Mouse (Mus musculus): ENCODE measurements around the gene A630095E13Rik. TPM values are rescaled to one million over a fixed set of nuclear protein-coding genes. Genes with fewer than 3 reads are reported as not detected.
"Not testable (repeated sequence)": the region's sequence is repeated elsewhere in the genome, so short reads cannot be mapped to it uniquely, and the experiment has no call there.

The A630095E13Rik gene
- polyA plus RNA-seq (2014; fragmentation: Nextera tagmentation; extraction: Ambion mirVana): not detected in 2 replicates

DNA sequence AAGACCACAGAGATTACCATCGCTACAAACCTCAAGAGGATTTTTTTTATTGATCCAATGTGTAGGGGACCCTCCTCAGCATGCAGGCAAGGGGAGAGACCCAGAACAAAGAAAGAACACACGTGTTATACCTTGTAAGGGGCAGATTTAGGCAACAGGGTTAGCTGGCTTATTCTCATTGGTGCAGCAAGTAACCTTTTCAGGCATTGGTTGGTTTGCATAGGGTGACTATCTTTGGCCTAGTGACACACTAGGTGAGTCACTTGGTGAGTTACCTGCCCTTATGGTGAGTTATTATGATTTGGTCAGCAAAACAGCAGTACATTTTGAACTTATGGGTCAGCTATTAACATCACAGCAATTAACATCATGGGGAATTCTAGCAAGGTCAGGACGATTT is at the start of gene A630095E13Rik:
TSS of gene A630095E13Rik (minus strand) at position 101 of the 400 bp plus-strand sequence.
- not testable (repeated sequence) for H3K4me2 ChIP-seq (ENCODE audit: low read depth, low read length); H3K36me3 ChIP-seq (ENCODE audit: control insufficient read depth, insufficient read depth, low read length); H3K9me3 ChIP-seq (ENCODE audit: control insufficient read depth, low read length); ATAC-seq (ENCODE audit: low read depth); DNase-seq (ENCODE audit: low spot score); H3K9ac ChIP-seq (ENCODE audit: low read depth, low read length); H3K27me3 ChIP-seq (replicated peaks; ENCODE audit: control insufficient read depth, insufficient read depth, low read length); H3K4me3 ChIP-seq (ENCODE audit: low read depth, low read length); H3K4me1 ChIP-seq (ENCODE audit: control insufficient read depth, insufficient read depth, low read length); H3K27ac ChIP-seq (replicated peaks; ENCODE audit: low read depth, low read length)
- WGBS: 57% methylated on average over 3 of the region's 3 CpGs

DNA sequence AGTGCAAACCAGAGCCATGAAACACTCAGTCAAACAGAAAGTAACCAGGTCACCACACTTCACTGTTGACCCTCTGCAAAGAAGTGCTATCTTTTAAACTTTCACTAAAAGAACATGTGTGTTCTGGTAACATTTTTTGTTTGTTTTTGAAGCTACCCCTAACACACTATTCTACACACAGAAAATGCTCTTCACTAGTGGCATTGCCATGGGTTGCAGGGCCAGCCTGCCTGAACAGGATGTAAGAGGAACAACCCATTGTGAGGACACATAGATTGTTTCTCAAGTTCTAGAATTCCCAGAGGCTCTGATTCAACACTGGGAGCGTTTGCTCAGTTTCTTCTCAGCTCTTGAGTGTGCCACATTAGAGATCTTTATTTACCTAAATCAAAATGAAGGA is 49.7 kb upstream of the A630095E13Rik start, which contains the start of gene Acrv1:
TSS of gene Acrv1 (plus strand) at position 301 of the 400 bp plus-strand sequence.
- no peaks in the 10 kb centered on the region for H3K27me3 ChIP-seq (replicated peaks; ENCODE audit: control insufficient read depth, insufficient read depth, low read length)
- no peak within 1 kb of the TSS for H3K9ac ChIP-seq (ENCODE audit: low read depth, low read length)
- H3K36me3 ChIP-seq (ENCODE audit: control insufficient read depth, insufficient read depth, low read length): no peaks in the 10 kb centered on the region
- no peak within 1 kb of the TSS for H3K4me2 ChIP-seq (ENCODE audit: low read depth, low read length)
- 71% methylated on average over 1 of the region's 1 CpGs for WGBS
- H3K4me3 ChIP-seq (ENCODE audit: low read depth, low read length): no peak within 1 kb of the TSS
- DNase-seq (ENCODE audit: low spot score): no peak
- H3K9me3 ChIP-seq (ENCODE audit: control insufficient read depth, low read length): no peaks in the 10 kb centered on the region
- no peak for ATAC-seq (ENCODE audit: low read depth)
- H3K4me1 ChIP-seq (ENCODE audit: control insufficient read depth, insufficient read depth, low read length): no peaks in the 10 kb centered on the region
- no peak within 1 kb of the TSS for H3K27ac ChIP-seq (replicated peaks; ENCODE audit: low read depth, low read length)

DNA sequence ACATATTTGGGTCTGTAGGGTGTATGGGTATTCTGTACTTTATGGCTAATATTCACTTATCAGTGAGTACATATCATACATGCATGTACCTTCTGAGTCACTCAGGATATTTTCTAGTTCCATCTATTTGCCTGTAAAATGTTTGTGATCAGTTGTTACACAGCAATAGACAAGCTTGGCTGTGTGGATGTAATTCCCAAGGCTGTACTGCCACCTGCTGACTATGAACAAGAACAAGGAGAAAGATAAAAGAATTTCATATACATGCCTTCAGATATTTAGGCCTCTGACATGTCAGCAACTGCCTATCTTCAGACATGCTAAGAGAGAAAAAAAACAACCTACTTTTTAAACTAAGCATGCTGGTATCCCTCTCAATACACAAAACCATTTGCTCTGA is 44.2 kb upstream of the A630095E13Rik start:
- Histone ChIP-seq H3K36me3 (ENCODE audit: control insufficient read depth, insufficient read depth, low read length) (no peaks in the 10 kb centered on the region), H3K9ac (ENCODE audit: low read depth, low read length) (no peak overlapping the region), H3K27me3 (replicated peaks; ENCODE audit: control insufficient read depth, insufficient read depth, low read length) (no peaks in the 10 kb centered on the region), H3K4me1 (ENCODE audit: control insufficient read depth, insufficient read depth, low read length) (no peaks in the 10 kb centered on the region), H3K4me3 (ENCODE audit: low read depth, low read length) (no peak overlapping the region), H3K27ac (replicated peaks; ENCODE audit: low read depth, low read length) (no peak overlapping the region), H3K9me3 (ENCODE audit: control insufficient read depth, low read length) (no peaks in the 10 kb centered on the region), H3K4me2 (ENCODE audit: low read depth, low read length) (no peak overlapping the region)
- ATAC-seq (ENCODE audit: low read depth): no peak
- peak; percentile 17 for DNase-seq (ENCODE audit: low spot score)

DNA sequence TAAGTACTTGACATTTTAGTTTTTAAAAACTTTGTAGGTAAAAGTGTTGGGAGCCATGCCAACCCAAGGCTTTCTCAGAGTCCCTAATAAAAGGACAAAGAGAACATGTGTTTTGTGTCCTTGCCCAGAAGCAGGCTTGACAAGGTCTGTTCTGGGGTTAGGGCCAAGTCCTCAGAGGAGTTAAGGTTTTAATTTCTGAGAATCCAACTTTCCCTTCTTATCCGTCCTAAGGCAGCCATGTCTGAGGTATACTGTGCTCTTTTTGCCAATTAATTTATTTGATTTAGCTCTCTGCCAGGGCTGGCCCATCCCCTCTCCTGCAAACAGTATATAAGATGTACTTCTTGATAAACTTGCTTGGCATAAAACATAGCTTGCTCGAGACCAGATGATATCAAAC is 38.2 kb upstream of the A630095E13Rik start:
- no peaks in the 10 kb centered on the region for H3K27me3 ChIP-seq (replicated peaks; ENCODE audit: control insufficient read depth, insufficient read depth, low read length)
- no peak overlapping the region for H3K4me3 ChIP-seq (ENCODE audit: low read depth, low read length)
- no peaks in the 10 kb centered on the region for H3K4me1 ChIP-seq (ENCODE audit: control insufficient read depth, insufficient read depth, low read length)
- H3K4me2 ChIP-seq (ENCODE audit: low read depth, low read length): no peak overlapping the region
- ATAC-seq (ENCODE audit: low read depth) (peak; percentile 85), DNase-seq (ENCODE audit: low spot score) (peak; percentile 45)
- 57% methylated on average over 2 of the region's 2 CpGs for WGBS
- no peaks in the 10 kb centered on the region for H3K36me3 ChIP-seq (ENCODE audit: control insufficient read depth, insufficient read depth, low read length)
- no peaks in the 10 kb centered on the region for H3K9me3 ChIP-seq (ENCODE audit: control insufficient read depth, low read length)
- H3K27ac ChIP-seq (replicated peaks; ENCODE audit: low read depth, low read length): no peak overlapping the region
- no peak overlapping the region for H3K9ac ChIP-seq (ENCODE audit: low read depth, low read length)

Other genes starting within 250 kb of the A630095E13Rik start
- not detected in 2 replicates for gene Gm7257, start 211.5 kb downstream of the A630095E13Rik start, polyA plus RNA-seq (2014; fragmentation: Nextera tagmentation; extraction: Ambion mirVana)
- gene Gm9513, start 167.7 kb downstream of the A630095E13Rik start, polyA plus RNA-seq (2014; fragmentation: Nextera tagmentation; extraction: Ambion mirVana): not detected in 2 replicates
- not detected in 2 replicates for gene Gm5615, start 101.4 kb downstream of the A630095E13Rik start, polyA plus RNA-seq (2014; fragmentation: Nextera tagmentation; extraction: Ambion mirVana)
- not detected in 2 replicates for gene Gm17689, start 60.7 kb downstream of the A630095E13Rik start, polyA plus RNA-seq (2014; fragmentation: Nextera tagmentation; extraction: Ambion mirVana)
- gene Acrv1, start 49.8 kb upstream of the A630095E13Rik start, polyA plus RNA-seq (2014; fragmentation: Nextera tagmentation; extraction: Ambion mirVana): not detected in 2 replicates
- 29.8 and 33.0 TPM in 2 replicates for gene Chek1, start 83.7 kb upstream of the A630095E13Rik start, polyA plus RNA-seq (2014; fragmentation: Nextera tagmentation; extraction: Ambion mirVana)
- gene Stt3a, start 124.3 kb upstream of the A630095E13Rik start, polyA plus RNA-seq (2014; fragmentation: Nextera tagmentation; extraction: Ambion mirVana): 249 and 264 TPM in 2 replicates
- 51.5 and 60.7 TPM in 2 replicates for gene Ei24, start 154.0 kb upstream of the A630095E13Rik start, polyA plus RNA-seq (2014; fragmentation: Nextera tagmentation; extraction: Ambion mirVana)
- gene Fez1, start 178.5 kb upstream of the A630095E13Rik start, polyA plus RNA-seq (2014; fragmentation: Nextera tagmentation; extraction: Ambion mirVana): 47.7 and 54.8 TPM in 2 replicates